ENCODE assay signal across 9 mouse cellular contexts in the genomic region with DNA sequence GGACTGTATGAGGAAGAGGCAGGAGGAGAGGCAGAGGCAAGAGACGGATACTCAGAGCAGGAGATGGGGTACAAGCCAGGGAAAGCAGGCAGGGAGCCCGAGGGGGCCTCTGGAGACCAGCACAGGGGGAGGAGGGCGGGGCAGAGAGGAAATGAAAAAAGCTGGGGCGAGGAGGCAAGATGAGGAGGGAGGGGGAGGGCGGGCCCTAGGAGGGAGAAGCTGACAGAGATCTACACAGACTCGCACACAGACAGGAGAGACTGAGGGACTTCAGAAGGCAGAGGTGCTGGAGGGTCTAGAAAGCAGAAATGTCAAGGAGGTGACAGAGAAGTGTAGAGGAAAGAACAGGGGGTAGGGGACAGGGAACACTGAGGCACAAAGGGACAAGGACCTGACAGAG. TPM values are rescaled to one million over a fixed set of nuclear protein-coding genes. Genes with fewer than 3 reads are reported as not detected.
DNase-seq lines count a peak whose midpoint lies in the region; TF ChIP-seq lines count a peak whose summit lies in the region.
"Had no signal": no experiment of that assay in that cellular context is flagged by ENCODE, and none has a peak within 500 bp of the region (broad histone marks: within the 10 kb centered on the region; RNA-seq: fewer than 3 reads in every experiment).

Gene Ptgir, plus strand, starts transcription at position 210 of the 400 bp plus-strand sequence.

- TF ChIP-seq POLR2A in kidney, adult 2 months (IDR thresholded peaks at IDR 0.05; ENCODE audit: low read depth, low read length): no peak

- H3K36me3 ChIP-seq in kidney, adult 2 months (ENCODE audit: control insufficient read depth, insufficient read depth, low read length): no peaks in the 10 kb centered on the region
- H3K36me3 ChIP-seq in macrophage (ENCODE audit: inconsistent target): no peaks in the 10 kb centered on the region

- TF ChIP-seq CTCF in kidney, adult 2 months (conservative IDR thresholded peaks at IDR 0.05; ENCODE audit: insufficient read depth, insufficient read length, low read depth, low read length): no peak
- no peak for TF ChIP-seq CTCF in layer of hippocampus, adult 2 months (conservative IDR thresholded peaks at IDR 0.05)

- H3K27ac ChIP-seq in kidney, adult 2 months (ENCODE audit: insufficient read depth, low read depth, low read length): peak within 1 kb of the TSS; percentile 67; the same call in 1 of the 2 replicates
- peak within 1 kb of the TSS; percentile 70 for H3K27ac ChIP-seq in brown adipose tissue, adult 24 weeks (replicated peaks; ENCODE audit: low read depth, low read length)
- peak within 1 kb of the TSS; percentile 78 for H3K27ac ChIP-seq in macrophage
- no peak within 1 kb of the TSS for H3K27ac ChIP-seq in layer of hippocampus, adult 2 months

- intact Hi-C loops in heart, postnatal 36 days (cut with DNase I): no loop called here

- peaks cover 30% of the 10 kb centered on the region for H3K79me2 ChIP-seq in macrophage (ENCODE audit: inconsistent target)

- DNase-seq in kidney, adult 2 months: peak; percentile 55
- DNase-seq in kidney, adult 8-10 months: no peak
- DNase-seq in heart, postnatal 36 days: peak; percentile 77 to 78
- DNase-seq in left cerebral cortex, adult 8-10 months (ENCODE audit: low spot score in 2 of 2): no peak
- no peak for DNase-seq in urinary bladder, adult 2 months (ENCODE audit: low spot score)
- DNase-seq in layer of hippocampus, adult 2 months (ENCODE audit: low spot score in 2 of 2): no peak

- 44% methylated on average over 6 of the region's 6 CpGs for WGBS in kidney, adult 2 months
- 10% methylated on average over 5 of the region's 6 CpGs for WGBS in macrophage (ENCODE audit: missing documents)

- H3K4me1 ChIP-seq in kidney, adult 2 months (ENCODE audit: control insufficient read depth, insufficient read depth, low read length): no peaks in the 10 kb centered on the region
- H3K4me1 ChIP-seq in brown adipose tissue, adult 24 weeks (ENCODE audit: control insufficient read depth, insufficient read depth, insufficient read length, low read length): peaks cover 3% of the 10 kb centered on the region; the same call in 1 of the 2 replicates

- no peaks in the 10 kb centered on the region for H3K27me3 ChIP-seq in kidney, adult 2 months (replicated peaks; ENCODE audit: control insufficient read depth, insufficient read depth, low read length)
- H3K27me3 ChIP-seq: Patski had no signal

- peak within 1 kb of the TSS; percentile 4; the same call in 1 of the 2 replicates for H3K4me3 ChIP-seq in kidney, adult 2 months (ENCODE audit: insufficient read depth, low read depth, low read length)
- peak within 1 kb of the TSS; percentile 45 for H3K4me3 ChIP-seq in brown adipose tissue, adult 24 weeks (ENCODE audit: insufficient read depth, low read depth, low read length)
- H3K4me3 ChIP-seq in macrophage (ENCODE audit: inconsistent target): peak within 1 kb of the TSS; percentile 20; the same call in 1 of the 2 replicates
- no peak within 1 kb of the TSS for H3K4me3 ChIP-seq in layer of hippocampus, adult 2 months

RNA-seq across cellular contexts. Expression of gene Ptgir, which starts in this region (rescaled TPM):
- polyA plus RNA-seq in kidney, adult 2 months (2012; rRNA removed): 4.0 and 5.0 TPM in 2 replicates
- polyA plus RNA-seq in brown adipose tissue, adult 24 weeks (2012; ENCODE audit: insufficient read depth, insufficient read length, missing spikeins): 1.9 and 2.8 TPM in 2 replicates
- 1 to 10 TPM; 2.9 TPM for total RNA-seq in heart, postnatal 36 days (2021)
- total RNA-seq in macrophage (2018; cell fraction: chromatin; rRNA removed): 10 to 100 TPM in 2 of 26 experiments, 1 to 10 TPM in 24; 1.4 to 12.8 (median 4.6) TPM
- total RNA-seq in macrophage (2018; cell fraction: cytosol; rRNA removed): 10 to 100 TPM in 7 of 26 experiments, 1 to 10 TPM in 19; 2.9 to 21.7 (median 7.9) TPM
- 10 to 100 TPM in 18 of 26 experiments, 1 to 10 TPM in 8; 3.3 to 24.8 (median 11.9) TPM for total RNA-seq in macrophage (2018; cell fraction: nucleus; rRNA removed)
- 2.2 to 3.8 TPM (median 3.6 TPM) in 3 replicates for polyA plus RNA-seq in macrophage (2018)
- under 1 TPM in 3 of 4 experiments, not detected in 1; 0.11 to 0.16 (median 0.13) TPM for total RNA-seq in left cerebral cortex, adult 8-10 months (2022)
- 3.9 and 5.1 TPM in 2 replicates for polyA plus RNA-seq in urinary bladder, adult 2 months (2012; rRNA removed)
- total RNA-seq in layer of hippocampus, adult 2 months (2021): under 1 TPM; 0.10 to 0.20 TPM
- polyA plus RNA-seq: Patski had no signal

Comparison
In these comparisons a context has a peak if more than half of its experiments do, and no peak if none do; other contexts are left out.
1. DNase-seq: peak in kidney, adult 2 months (single experiment) and heart, postnatal 36 days (2 of 2); none in kidney, adult 8-10 months (0 of 2), left cerebral cortex, adult 8-10 months (0 of 2), urinary bladder, adult 2 months (single experiment) and layer of hippocampus, adult 2 months (0 of 2).